Mouse (Mus musculus): ENCODE measurements around the gene Fam110a.

DNA sequence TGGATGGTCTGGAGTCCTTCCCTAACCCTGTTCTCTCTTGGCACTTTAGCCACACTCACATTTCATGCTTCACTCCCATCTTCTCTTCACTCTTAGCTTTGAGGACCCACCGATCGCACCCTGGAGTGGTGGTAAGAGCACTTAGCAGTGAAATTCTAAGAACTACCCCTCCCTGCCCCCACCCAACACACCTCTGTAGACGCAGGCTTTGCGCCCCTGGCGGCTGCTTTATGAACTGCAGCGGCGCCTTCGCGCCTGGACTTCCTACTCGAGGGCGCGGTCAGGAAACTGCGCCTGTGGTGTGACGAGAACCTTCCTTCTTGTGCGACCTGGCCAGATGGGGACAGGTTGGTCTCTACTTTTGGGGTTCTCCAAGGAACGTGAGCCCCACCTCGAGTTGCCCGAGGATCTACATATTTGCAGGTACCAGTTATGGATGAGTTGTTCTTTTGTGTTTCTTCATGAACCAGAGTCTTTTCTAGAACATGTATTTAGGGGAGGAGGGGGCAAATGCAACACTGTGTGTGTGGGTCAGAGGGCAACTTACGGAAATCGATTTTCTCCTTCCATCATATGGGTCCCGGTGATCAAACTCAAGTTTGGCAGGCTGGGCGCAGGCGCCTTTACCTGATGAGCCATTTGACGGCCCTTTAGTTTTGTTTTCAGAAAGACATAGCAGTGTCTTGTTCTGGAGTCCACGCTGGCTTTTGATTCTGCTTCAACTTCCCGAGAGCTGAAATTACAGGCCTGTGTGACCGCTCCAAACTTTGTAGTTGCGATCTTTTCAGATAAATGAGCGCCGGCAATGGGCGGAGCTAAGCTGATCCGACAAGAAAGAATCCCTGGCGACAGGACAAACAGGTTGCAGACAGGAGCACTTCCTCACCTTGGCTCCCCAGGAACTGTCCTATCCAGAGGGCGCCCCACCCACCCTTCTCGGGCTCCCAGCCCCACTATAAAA lies 16.5 kb upstream of the Fam110a start, which contains the start of gene Slc52a3:
- TF ChIP-seq CTCF (IDR thresholded peaks at IDR 0.05; ENCODE audit: extremely low read depth, insufficient read length, insufficient replicate concordance, low read depth, low read length) (peak; percentile 98), POLR2A (IDR thresholded peaks at IDR 0.05; ENCODE audit: low read depth, low read length) (no peak; the same call in 1 of the 2 replicates)
